Comparison of ENCODE assay signal across 8 mouse cellular contexts in genomic region chr13:23516822-23517602, GRCm38 (mm10). TPM values are rescaled to one million over a fixed set of nuclear protein-coding genes. Genes with fewer than 3 reads are reported as not detected.
DNase-seq lines count a peak whose midpoint lies in the region; ATAC-seq and TF ChIP-seq lines count a peak whose summit lies in the region.

No protein-coding gene starts in this region.

- TF ChIP-seq RAD21 in CH12.LX (IDR thresholded peaks at IDR 0.05; ENCODE audit: low read depth, low read length): no peak

- peak overlapping the region; percentile 14; the same call in 1 of the 2 replicates for H3K9ac ChIP-seq in CH12.LX (ENCODE audit: insufficient read depth, low read depth)
- H3K9ac ChIP-seq in lung, embryonic 16.5 days (ENCODE audit: low read length): peak overlapping the region; percentile 63

- H3K4me3 ChIP-seq in CH12.LX (replicated peaks in 1 of 3; ENCODE audit: low read depth in 2 of 3, low read length in 2 of 3, poor library complexity in 1 of 3): peak overlapping the region; percentile 53 to 65 (median 64)
- H3K4me3 ChIP-seq in bone marrow macrophage, adult 2 months (ENCODE audit: insufficient read depth, low read length): peak overlapping the region; percentile 58
- H3K4me3 ChIP-seq in forebrain, embryonic 10.5 days: peak overlapping the region; percentile 59
- H3K4me3 ChIP-seq in lung, embryonic 16.5 days (ENCODE audit: low read length): peak overlapping the region; percentile 66

- peaks cover 3 to 31% of the 10 kb centered on the region in 2 experiments; a peak in 3 of 4 replicates for H3K4me1 ChIP-seq in CH12.LX (ENCODE audit: control insufficient read depth in 1 of 2, insufficient read depth in 2 of 2)
- peaks cover 8% of the 10 kb centered on the region for H3K4me1 ChIP-seq in bone marrow macrophage, adult 2 months (ENCODE audit: control insufficient read depth, insufficient read depth, low read length)
- H3K4me1 ChIP-seq in forebrain, embryonic 10.5 days: peaks cover 21% of the 10 kb centered on the region
- H3K4me1 ChIP-seq in lung, embryonic 16.5 days (replicated peaks; ENCODE audit: control insufficient read depth, insufficient read depth, low read length): peaks cover 4% of the 10 kb centered on the region

- dilution Hi-C loops in CH12.LX (cut with MboI; ENCODE audit: extremely low pct_ligation_motif_present, extremely low pct_unique_long_range_greater_than_20kb, low sequenced_read_pairs): no loop called here

- peak overlapping the region; percentile 80 for H3K4me2 ChIP-seq in CH12.LX (ENCODE audit: insufficient read depth, low read depth, poor library complexity, severe bottlenecking)
- peak overlapping the region; percentile 94 for H3K4me2 ChIP-seq in lung, embryonic 16.5 days (ENCODE audit: low read depth, low read length)

- peak; percentile 56 for ATAC-seq in lung, embryonic 16.5 days (ENCODE audit: low read depth)

- TF ChIP-seq EP300 in CH12.LX (IDR thresholded peaks at IDR 0.05; ENCODE audit: low read length): no peak

- no peaks in the 10 kb centered on the region for H3K27me3 ChIP-seq in CH12.LX (replicated peaks)
- H3K27me3 ChIP-seq in forebrain, embryonic 10.5 days (ENCODE audit: poor library complexity, severe bottlenecking): no peaks in the 10 kb centered on the region
- H3K27me3 ChIP-seq in lung, embryonic 16.5 days (ENCODE audit: control insufficient read depth, insufficient read depth, low read depth, low read length): no peaks in the 10 kb centered on the region

- in situ Hi-C loops in CH12.LX (cut with MboI; ENCODE audit: low pct_ligation_motif_present, low pct_unique_long_range_greater_than_20kb, low sequenced_read_pairs): loop anchor here (25.0 kb wide), 1 partner anchor 1580 kb away; the partner anchor contains the start of gene Zfp184

- no peak for TF ChIP-seq CTCF in CH12.LX (conservative IDR thresholded peaks at IDR 0.05 in 1 of 2, IDR thresholded peaks at IDR 0.05 in 1 of 2; ENCODE audit: low read depth in 2 of 2, low read length in 2 of 2)
- no peak for TF ChIP-seq CTCF in bone marrow macrophage, adult 2 months (IDR thresholded peaks at IDR 0.05; ENCODE audit: low read depth, low read length)

- WGBS in forebrain, embryonic 10.5 days: under 1% methylated on average over 19 of the region's 19 CpGs
- under 1% methylated on average over 19 of the region's 19 CpGs for WGBS in lung, embryonic 16.5 days

- TF ChIP-seq POLR2A in CH12.LX (IDR thresholded peaks at IDR 0.05; ENCODE audit: low read depth, low read length): no peak
- TF ChIP-seq POLR2A in bone marrow macrophage, adult 2 months (IDR thresholded peaks at IDR 0.05; ENCODE audit: borderline replicate concordance, low read depth, low read length): no peak

- H3K79me2 ChIP-seq in CH12.LX (replicated peaks; ENCODE audit: control insufficient read depth, extremely low read depth, insufficient read depth, poor library complexity, severe bottlenecking): no peaks in the 10 kb centered on the region

- no peaks in the 10 kb centered on the region for H3K9me3 ChIP-seq in CH12.LX (replicated peaks; ENCODE audit: low read length)
- no peaks in the 10 kb centered on the region for H3K9me3 ChIP-seq in forebrain, embryonic 10.5 days
- H3K9me3 ChIP-seq in lung, embryonic 16.5 days (ENCODE audit: control insufficient read depth, low read length): no peaks in the 10 kb centered on the region

- peak overlapping the region; percentile 42; the same call in 1 of the 2 replicates for H3K27ac ChIP-seq in CH12.LX (ENCODE audit: insufficient read depth, low read depth)
- H3K27ac ChIP-seq in bone marrow macrophage, adult 2 months (ENCODE audit: insufficient read depth, low read depth, low read length): peak overlapping the region; percentile 24; the same call in 1 of the 2 replicates
- 0 out of 2 replicates have a peak overlapping the region, but pooled peaks have one; percentile 30 for H3K27ac ChIP-seq in forebrain, embryonic 10.5 days
- H3K27ac ChIP-seq in lung, embryonic 16.5 days (ENCODE audit: low read length): peak overlapping the region; percentile 83

- no peaks in the 10 kb centered on the region for H3K36me3 ChIP-seq in CH12.LX (replicated peaks in 1 of 2; ENCODE audit: control insufficient read depth in 1 of 2, insufficient read depth in 1 of 2, low read length in 1 of 2)
- H3K36me3 ChIP-seq in forebrain, embryonic 10.5 days (replicated peaks): no peaks in the 10 kb centered on the region
- H3K36me3 ChIP-seq in lung, embryonic 16.5 days (ENCODE audit: control insufficient read depth, insufficient read depth, low read length): no peaks in the 10 kb centered on the region

- DNase-seq in CH12.LX (ENCODE audit: extremely low read depth): peak; percentile 69
- peak; percentile 66 for DNase-seq in forebrain, embryonic 10.5 days (ENCODE audit: extremely low spot score, low spot score)
- peak; percentile 79 to 86 for DNase-seq in heart, postnatal 10 days
- peak; percentile 78 to 89 for DNase-seq in kidney, postnatal 36 days
- DNase-seq in retina, embryonic 14.5 days (ENCODE audit: low spot score): peak; percentile 96
- peak; percentile 85 for DNase-seq in thymus, postnatal 4 days

- intact Hi-C loops in heart, postnatal 10 days (cut with DNase I): loop anchor here (1.0 to 10.0 kb wide), 5 partner anchors 67 to 1805 kb away; partner anchors contain the start of genes Zfp184 and Zfp322a

TF ChIP-seq in CH12.LX, 34 proteins besides CTCF, POLR2A, EP300 and RAD21 (continues in another document):
- TF ChIP-seq POLR2AphosphoS2 (IDR thresholded peaks at IDR 0.05; ENCODE audit: low read depth, low read length) (no peak), USF2 (conservative IDR thresholded peaks at IDR 0.05; ENCODE audit: low read depth, low read length) (no peak), KAT2A (IDR thresholded peaks at IDR 0.05; ENCODE audit: insufficient replicate concordance, low read length) (peak; percentile 79; the same call in 1 of the 2 replicates), ZKSCAN1 (IDR thresholded peaks at IDR 0.05; ENCODE audit: borderline replicate concordance, low read depth, low read length) (no peak), CHD2 (IDR thresholded peaks at IDR 0.05; ENCODE audit: low read length) (no peak), ELF1 (IDR thresholded peaks at IDR 0.05; ENCODE audit: low read depth, low read length) (peak; percentile 95), TCF12 (IDR thresholded peaks at IDR 0.05; ENCODE audit: low read depth, low read length) (no peak), MYC (IDR thresholded peaks at IDR 0.05; ENCODE audit: low read depth, low read length) (no peak), GABPA (IDR thresholded peaks at IDR 0.05; ENCODE audit: insufficient replicate concordance, low read depth, low read length) (no peak), ZNF384 (IDR thresholded peaks at IDR 0.05; ENCODE audit: low read depth, low read length) (peak; percentile 24; the same call in 1 of the 2 replicates), UBTF (IDR thresholded peaks at IDR 0.05; ENCODE audit: low read depth, low read length) (no peak), IRF4 (IDR thresholded peaks at IDR 0.05; ENCODE audit: low read depth, low read length) (0 out of 2 replicates have a peak, but pooled peaks have one; percentile 27)

RNA-seq across cellular contexts. Expression of gene Hist1h4h, which starts 13.8 kb away (rescaled TPM):
- total RNA-seq in CH12.LX (2012; rRNA removed) (4,350 and 4,957 TPM in 2 replicates), CH12.LX (2014; rRNA removed) (14.0 and 19.4 TPM in 2 replicates)
- polyA plus RNA-seq in CH12.LX (2012; ENCODE audit: insufficient read length, low read depth): 3.4 and 5.5 TPM in 2 replicates
- polyA plus RNA-seq in bone marrow macrophage, adult 2 months (2012; ENCODE audit: insufficient read depth, insufficient read length, missing spikeins): 2.5 and 3.1 TPM in 2 replicates
- 3.8 and 4.0 TPM in 2 replicates for polyA plus RNA-seq in forebrain, embryonic 10.5 days (2016; fragmentation: Nextera tagmentation; extraction: Ambion mirVana)
- 100 to 1,000 TPM; 743 to 812 TPM for total RNA-seq in heart, postnatal 10 days (2021)
- polyA plus RNA-seq in lung, embryonic 16.5 days (2015; fragmentation: Nextera tagmentation; extraction: Ambion mirVana): 4.3 and 8.4 TPM in 2 replicates

RNA-seq across cellular contexts. Expression of gene Hist1h2af, which starts 16.7 kb away (rescaled TPM):
- total RNA-seq in CH12.LX (2012; rRNA removed): 824 and 932 TPM in 2 replicates
- total RNA-seq in CH12.LX (2014; rRNA removed): 45.2 and 57.1 TPM in 2 replicates
- 68.6 and 97.0 TPM in 2 replicates for polyA plus RNA-seq in CH12.LX (2012; ENCODE audit: insufficient read length, low read depth)
- 42.5 and 76.9 TPM in 2 replicates for polyA plus RNA-seq in bone marrow macrophage, adult 2 months (2012; ENCODE audit: insufficient read depth, insufficient read length, missing spikeins)
- 6.7 and 9.5 TPM in 2 replicates for polyA plus RNA-seq in forebrain, embryonic 10.5 days (2016; fragmentation: Nextera tagmentation; extraction: Ambion mirVana)
- total RNA-seq in heart, postnatal 10 days (2021): 100 to 1,000 TPM; 171 to 245 TPM
- 7.1 and 8.0 TPM in 2 replicates for polyA plus RNA-seq in lung, embryonic 16.5 days (2015; fragmentation: Nextera tagmentation; extraction: Ambion mirVana)

RNA-seq across cellular contexts. Expression of gene Hist1h3g, which starts 18.2 kb away (rescaled TPM):
- total RNA-seq in CH12.LX (2012; rRNA removed): 608 and 749 TPM in 2 replicates
- 50.1 and 75.3 TPM in 2 replicates for total RNA-seq in CH12.LX (2014; rRNA removed)
- polyA plus RNA-seq in CH12.LX (2012; ENCODE audit: insufficient read length, low read depth): 3.4 and 3.6 TPM in 2 replicates
- not detected in 2 replicates for polyA plus RNA-seq in bone marrow macrophage, adult 2 months (2012; ENCODE audit: insufficient read depth, insufficient read length, missing spikeins)
- polyA plus RNA-seq in forebrain, embryonic 10.5 days (2016; fragmentation: Nextera tagmentation; extraction: Ambion mirVana): 6.3 and 8.1 TPM in 2 replicates
- total RNA-seq in heart, postnatal 10 days (2021): 10 to 100 TPM; 45.9 to 66.2 TPM
- polyA plus RNA-seq in lung, embryonic 16.5 days (2015; fragmentation: Nextera tagmentation; extraction: Ambion mirVana): 5.6 and 6.2 TPM in 2 replicates

RNA-seq across cellular contexts. Expression of gene Hist1h2bh, which starts 26.2 kb away (rescaled TPM):
- total RNA-seq in CH12.LX (2012; rRNA removed) (261 and 290 TPM in 2 replicates), CH12.LX (2014; rRNA removed) (5.7 and 8.0 TPM in 2 replicates)
- polyA plus RNA-seq in CH12.LX (2012; ENCODE audit: insufficient read length, low read depth): 0.56 and 0.77 TPM in 2 replicates
- polyA plus RNA-seq in bone marrow macrophage, adult 2 months (2012; ENCODE audit: insufficient read depth, insufficient read length, missing spikeins): 0.71 and 0.97 TPM in 2 replicates
- 0.74 and 0.79 TPM in 2 replicates for polyA plus RNA-seq in forebrain, embryonic 10.5 days (2016; fragmentation: Nextera tagmentation; extraction: Ambion mirVana)
- total RNA-seq in heart, postnatal 10 days (2021): 10 to 100 TPM in 1 of 2 experiments, 1 to 10 TPM in 1; 9.2 to 11.2 TPM
- polyA plus RNA-seq in lung, embryonic 16.5 days (2015; fragmentation: Nextera tagmentation; extraction: Ambion mirVana): 1.3 and 2.0 TPM in 2 replicates

RNA-seq across cellular contexts. Expression of gene Hist1h3f, which starts 26.8 kb away (rescaled TPM):
- total RNA-seq in CH12.LX (2012; rRNA removed): 553 and 608 TPM in 2 replicates
- total RNA-seq in CH12.LX (2014; rRNA removed): 5.1 and 8.0 TPM in 2 replicates
- polyA plus RNA-seq in CH12.LX (2012; ENCODE audit: insufficient read length, low read depth): 0.23 and 0.30 TPM in 2 replicates
- polyA plus RNA-seq in bone marrow macrophage, adult 2 months (2012; ENCODE audit: insufficient read depth, insufficient read length, missing spikeins): 0.80 TPM in 1 of 2 replicates, not detected in the other
- polyA plus RNA-seq in forebrain, embryonic 10.5 days (2016; fragmentation: Nextera tagmentation; extraction: Ambion mirVana): 1.00 and 1.7 TPM in 2 replicates
- 10 to 100 TPM; 52.6 to 63.4 TPM for total RNA-seq in heart, postnatal 10 days (2021)
- 0.49 and 0.93 TPM in 2 replicates for polyA plus RNA-seq in lung, embryonic 16.5 days (2015; fragmentation: Nextera tagmentation; extraction: Ambion mirVana)

Comparison
In these comparisons a context has a peak if more than half of its experiments do, and no peak if none do; other contexts are left out.
1. Peak in every context shown above with its lines: DNase-seq, ATAC-seq, H3K4me3 ChIP-seq and H3K27ac ChIP-seq.
2. H3K27ac ChIP-seq: peak in every context shown above with its lines; median percentile 83 in lung, embryonic 16.5 days; 42 in CH12.LX; 30 in forebrain, embryonic 10.5 days; 24 in bone marrow macrophage, adult 2 months.